Mouse (Mus musculus) spleen, adult 2 months (tissue): ENCODE data around the gene Ttc13.

Experiments
- CTCF ChIP-seq: fragments of 200-500 bp; IDR thresholded peaks from 2 replicates; pipeline ENCODE4 v1.5.1; 2011; ENCODE audit warnings: mild to moderate bottlenecking, inconsistent platforms; ENCODE audit not compliant: insufficient read depth, insufficient read length, insufficient replicate concordance; ENCODE audit errors: extremely low read depth
- POLR2A ChIP-seq: fragments of 200-500 bp; IDR thresholded peaks from 2 replicates; pipeline ENCODE4 v1.6.1; 2011; ENCODE audit warnings: low read depth, low read length, inconsistent platforms

- TF ChIP-seq POLR2A = no peak
- TF ChIP-seq CTCF = no peak
These were observed 26.2 kb downstream of the Ttc13 start for GRCm38 (mm10) chr8:124695424-124696100.
